Mouse (Mus musculus) testis, postnatal 14 days (tissue): ENCODE data around the gene Stard5.

ENCODE experiments used
- DNase-seq: peaks from one replicate; pipeline ENCODE4 v3.0.0; 2021; ENCODE audit warnings: low spot score

Stard5 gene

DNA sequence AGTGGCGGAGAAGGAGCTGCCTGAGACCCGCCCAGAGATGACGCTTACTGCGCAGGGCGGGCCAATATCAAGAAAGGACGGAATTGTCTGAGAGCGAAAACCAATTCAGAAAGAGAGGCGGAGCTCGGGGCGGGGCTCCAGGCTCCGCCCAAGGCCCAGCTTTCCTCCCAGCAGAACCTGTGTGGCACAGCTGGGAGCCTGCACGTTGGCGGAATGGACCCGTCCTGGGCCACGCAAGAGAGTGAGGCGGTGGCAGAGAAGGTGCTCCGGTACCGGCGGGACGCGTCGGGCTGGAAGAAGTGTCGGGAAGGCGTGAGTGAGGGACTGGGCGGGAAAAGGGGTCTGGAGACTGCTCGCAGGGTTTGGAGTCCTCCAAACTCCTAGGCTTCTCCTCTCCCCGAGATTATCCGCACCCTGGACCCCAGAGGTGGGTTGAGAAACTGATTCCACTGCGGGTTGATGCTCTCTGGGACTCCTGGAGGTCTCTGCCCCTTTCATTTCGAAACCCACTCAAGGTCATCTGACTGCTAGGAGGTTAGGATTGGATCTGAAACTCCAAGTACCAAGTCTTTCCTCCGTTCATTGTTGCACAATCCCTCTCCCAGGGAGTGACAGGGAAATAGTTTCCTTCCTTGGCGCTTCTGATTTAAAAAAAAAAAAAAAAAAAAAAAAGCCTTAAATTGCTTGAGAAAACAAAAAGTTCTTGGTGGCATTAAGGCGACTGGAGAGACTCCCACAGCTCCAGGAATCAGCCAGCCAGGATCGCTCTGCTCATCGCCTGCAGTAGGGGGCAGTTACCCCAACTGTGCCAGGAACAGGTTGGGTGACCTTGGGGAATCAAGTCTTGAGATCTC, at the start of gene Stard5:
Gene Stard5 (plus strand): TSS at position 132 of the 854 bp plus-strand sequence.
- DNase-seq: peak; percentile 86

DNA sequence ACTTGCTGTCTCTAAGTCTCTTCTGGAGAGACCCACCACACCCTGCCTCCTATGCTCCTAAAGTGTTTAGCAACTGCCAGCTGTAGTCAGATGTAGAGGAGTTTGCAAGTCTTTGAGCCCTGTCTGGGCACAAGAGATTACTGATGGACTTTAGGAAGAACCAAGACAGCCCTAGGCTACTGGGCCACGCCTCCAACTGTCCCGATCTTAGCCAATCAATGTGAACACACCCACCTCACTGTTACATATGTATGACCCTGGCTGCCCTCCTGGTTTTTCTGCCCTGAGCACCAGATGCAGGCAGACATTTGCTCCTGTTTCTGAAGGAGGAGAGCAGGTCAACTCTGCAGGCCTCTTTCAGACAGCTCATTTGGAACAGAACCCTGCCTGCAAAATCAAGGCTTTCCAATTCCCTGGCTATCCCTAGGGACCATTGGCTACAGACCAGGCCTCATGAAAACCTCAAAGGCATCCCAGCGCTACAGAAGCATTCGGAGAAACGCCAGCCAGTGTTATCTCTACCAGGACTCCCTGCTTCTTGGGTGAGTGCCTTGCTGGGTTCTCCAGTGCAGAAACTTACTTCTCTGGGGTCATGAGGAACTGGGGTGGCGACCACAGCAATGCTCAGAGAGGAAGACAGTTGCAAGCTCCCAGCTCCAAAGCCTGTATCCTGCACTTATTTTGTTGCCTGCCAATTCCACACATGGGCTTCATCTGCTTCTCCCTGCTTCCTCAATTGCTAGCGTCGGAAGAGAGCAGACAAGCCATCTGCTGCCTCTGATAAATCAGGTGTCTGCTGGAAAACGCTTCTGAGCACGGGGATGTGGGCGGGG, 46.9 kb upstream of the Stard5 start, which contains the start of gene Tmc3:
Gene Tmc3 (plus strand): TSS at position 289 of the 833 bp plus-strand sequence.
- DNase-seq: peak; percentile 57

DNA sequence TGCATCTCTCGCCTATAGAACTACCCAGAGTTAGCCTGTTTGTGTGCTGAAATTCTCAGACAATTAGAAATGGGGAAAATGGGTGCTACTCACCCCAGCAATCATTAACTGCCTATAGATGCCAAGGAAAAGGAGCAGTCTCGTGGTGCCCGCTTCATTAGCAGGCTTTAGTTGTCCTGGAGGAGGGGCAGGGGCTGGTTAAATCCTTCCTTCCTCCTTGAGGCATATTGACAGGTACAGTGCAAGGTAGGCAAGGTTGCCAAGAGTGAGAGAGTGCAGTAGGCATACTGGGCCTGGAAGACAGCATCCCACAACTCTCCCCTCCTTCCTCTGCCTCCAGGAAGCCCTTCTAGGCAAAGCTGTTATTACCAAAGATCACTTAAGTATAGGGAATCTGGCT, 37.7 kb upstream of the Stard5 start:
- no peak for DNase-seq

DNA sequence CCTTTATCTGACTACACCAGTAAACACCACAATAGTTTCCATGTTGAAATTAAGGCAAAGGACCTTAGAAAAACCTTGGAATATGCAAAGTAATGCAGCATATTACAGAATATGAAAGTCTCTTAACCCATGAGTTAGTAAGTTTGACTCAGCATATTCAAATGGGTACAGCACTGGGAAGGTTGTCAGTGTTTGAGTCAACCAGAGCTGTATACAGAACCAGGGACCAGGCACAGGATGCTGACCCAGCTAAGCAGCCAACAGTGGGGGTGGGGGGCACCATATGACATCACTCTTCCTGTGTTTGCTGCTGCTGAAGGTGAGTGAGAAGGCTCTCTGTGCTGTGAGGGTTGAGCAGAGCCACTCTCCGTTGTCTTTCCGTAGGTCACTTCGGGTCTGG, 34.7 kb upstream of the Stard5 start:
- DNase-seq: no peak

GRCm38 (mm10) chr7:83598997-83599912, 32.5 kb upstream of the Stard5 start:
- no peak for DNase-seq

DNA sequence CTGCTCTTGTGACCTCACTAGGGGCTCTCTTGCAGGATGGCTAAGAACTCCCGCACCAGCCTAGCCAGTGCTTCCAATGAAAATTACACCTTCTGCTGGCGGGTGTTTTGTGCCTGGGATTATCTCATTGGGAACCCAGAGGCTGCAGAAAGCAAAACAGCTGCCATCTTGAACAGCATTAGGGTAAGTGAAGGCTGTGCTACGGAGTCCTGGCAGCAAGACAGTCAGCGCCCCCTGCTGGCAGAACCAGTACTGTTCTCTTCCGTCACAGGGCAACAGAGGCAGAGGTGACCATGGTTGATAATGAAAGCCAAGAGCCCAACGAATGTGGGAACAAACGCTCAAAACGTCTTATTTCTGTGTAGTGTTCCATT, 31.9 kb upstream of the Stard5 start:
- DNase-seq: peak; percentile 12

- DNase-seq: no peak
Measured at GRCm38 (mm10) chr7:83604180-83604944, 27.4 kb upstream of the Stard5 start.

DNA sequence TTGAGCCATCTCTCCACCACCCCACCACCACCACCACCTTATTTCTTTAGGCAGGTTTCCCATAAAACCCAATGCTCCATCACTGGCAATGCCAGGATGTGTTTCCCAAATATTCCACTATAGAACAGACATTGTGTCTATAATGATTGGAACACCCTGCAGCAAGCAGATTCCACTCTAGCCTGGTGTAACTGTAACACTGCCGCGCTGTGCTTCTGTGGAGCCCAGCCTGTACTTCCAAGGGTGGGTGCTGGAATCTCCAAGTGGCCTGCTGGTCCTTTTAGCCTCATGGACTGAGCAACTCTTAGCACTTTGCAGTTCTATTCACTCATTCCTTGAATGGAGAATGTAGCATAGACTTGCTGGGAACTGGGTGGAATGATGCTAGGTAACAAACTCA, 25.0 kb upstream of the Stard5 start:
- no peak for DNase-seq

- DNase-seq: no peak
Measured at GRCm38 (mm10) chr7:83609891-83610290, 21.9 kb upstream of the Stard5 start.

GRCm38 (mm10) chr7:83611886-83612285, 19.9 kb upstream of the Stard5 start:
- DNase-seq: no peak

- no peak for DNase-seq
Measured at GRCm38 (mm10) chr7:83615272-83615671, 16.5 kb upstream of the Stard5 start.

DNA sequence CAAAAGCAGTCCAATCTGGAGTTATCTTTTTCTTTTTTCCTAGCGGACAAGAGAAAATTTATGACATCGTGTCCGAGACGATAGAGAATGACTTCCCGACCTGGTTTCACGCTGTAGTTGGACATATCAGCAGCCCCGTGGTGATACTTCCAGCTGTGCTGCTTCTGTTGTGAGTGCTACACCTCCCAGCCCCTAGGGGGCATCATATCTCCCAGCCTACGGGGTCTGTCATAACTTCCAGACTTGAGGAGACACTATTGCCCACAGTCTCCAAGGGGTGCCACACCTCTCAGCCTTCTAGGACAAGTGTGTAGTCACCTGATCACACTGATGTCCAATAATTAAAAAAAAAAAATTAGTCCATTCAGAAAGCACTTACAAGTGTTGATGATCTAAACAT, 15.9 kb upstream of the Stard5 start:
- DNase-seq: no peak

DNA sequence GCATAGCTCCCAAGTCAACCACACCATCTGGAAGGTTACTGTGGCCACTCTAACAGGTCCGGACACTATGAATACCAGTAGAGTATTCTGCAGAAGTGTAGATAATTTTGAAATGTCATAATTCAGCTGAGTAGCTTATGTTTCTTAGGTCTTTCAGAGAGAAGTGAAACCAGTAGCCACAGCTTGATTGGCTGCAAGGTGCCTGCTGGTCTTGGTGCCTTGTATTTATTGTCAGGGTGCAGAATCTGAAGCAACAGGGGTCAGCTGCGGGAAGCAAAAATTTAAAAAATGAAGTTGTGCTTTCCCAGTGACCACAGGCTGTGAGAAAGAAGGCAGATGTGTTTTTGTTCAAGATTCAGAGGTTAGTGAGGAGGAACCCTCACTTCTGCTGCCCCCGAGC, 15.5 kb upstream of the Stard5 start:
- no peak for DNase-seq

DNA sequence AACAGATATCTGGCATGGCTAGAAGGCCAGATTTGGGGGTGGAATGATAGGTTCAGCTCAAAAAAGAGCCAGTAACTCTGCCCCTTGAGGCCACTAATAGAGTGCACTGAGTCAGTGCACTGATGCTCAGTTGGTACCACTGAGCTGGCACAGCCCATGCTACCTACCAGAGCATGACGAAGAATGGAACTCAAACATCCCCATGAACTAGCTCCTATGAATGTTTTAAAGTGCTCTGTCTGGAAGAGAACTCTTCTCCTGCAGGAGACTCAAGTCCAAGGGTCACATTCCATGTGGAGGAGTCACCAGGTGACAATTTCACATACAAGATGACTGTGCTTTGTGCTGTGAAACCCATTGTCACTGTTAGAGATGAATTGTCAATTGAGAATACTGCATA, 13.1 kb upstream of the Stard5 start:
- DNase-seq: no peak

GRCm38 (mm10) chr7:83622582-83622981, 9.2 kb upstream of the Stard5 start:
- peak; percentile 22 for DNase-seq

- DNase-seq: peak; percentile 39
Measured at GRCm38 (mm10) chr7:83624065-83624464, 7.7 kb upstream of the Stard5 start.

DNA sequence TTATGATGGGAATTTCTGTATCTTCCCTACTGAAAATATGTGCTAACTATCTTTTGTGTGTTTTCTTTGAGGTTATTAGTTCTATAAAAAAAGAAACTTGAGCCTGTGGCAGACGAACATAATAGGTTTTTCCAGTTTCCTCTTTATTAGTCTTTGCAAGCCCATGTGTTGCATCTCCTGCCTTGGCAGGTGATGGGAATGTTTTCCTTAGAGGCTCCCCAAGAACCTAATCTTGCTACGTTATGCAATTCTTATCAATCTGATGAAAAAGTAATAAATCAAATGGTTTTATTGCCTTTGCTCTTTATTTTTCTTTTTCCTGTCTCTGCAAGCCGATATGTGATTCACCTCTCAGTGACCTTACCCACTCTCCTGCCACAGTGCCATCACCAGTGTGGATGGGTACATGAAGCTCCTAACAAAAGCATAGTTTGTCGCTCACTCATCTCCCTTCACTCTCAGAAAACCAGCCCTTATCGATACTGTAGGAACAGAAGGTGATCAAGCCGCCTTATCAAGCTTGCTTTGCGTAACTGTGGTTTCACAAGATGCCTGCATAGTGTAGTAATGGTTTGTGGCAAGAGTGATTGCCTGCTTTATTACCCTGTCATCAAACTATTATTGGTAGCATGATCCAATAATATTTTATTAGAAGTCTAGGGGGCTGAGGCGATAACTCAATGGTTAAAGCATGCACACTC, 5.1 kb upstream of the Stard5 start:
- DNase-seq: no peak

- DNase-seq: no peak
Measured at GRCm38 (mm10) chr7:83627369-83627768, 4.4 kb upstream of the Stard5 start.

- DNase-seq: no peak
Measured at GRCm38 (mm10) chr7:83631073-83631827, 509 bp upstream of the Stard5 start.

GRCm38 (mm10) chr7:83632682-83633120, 942 bp downstream of the Stard5 start:
- no peak for DNase-seq
